Mouse (Mus musculus) urinary bladder, postnatal 10 days (tissue): Measurements from ENCODE around the gene Zc3h14.

Source experiments
- DNase-seq: peaks from one replicate; pipeline ENCODE4 v3.0.0; 2022; ENCODE audit warnings: low spot score

Zc3h14 gene

DNA sequence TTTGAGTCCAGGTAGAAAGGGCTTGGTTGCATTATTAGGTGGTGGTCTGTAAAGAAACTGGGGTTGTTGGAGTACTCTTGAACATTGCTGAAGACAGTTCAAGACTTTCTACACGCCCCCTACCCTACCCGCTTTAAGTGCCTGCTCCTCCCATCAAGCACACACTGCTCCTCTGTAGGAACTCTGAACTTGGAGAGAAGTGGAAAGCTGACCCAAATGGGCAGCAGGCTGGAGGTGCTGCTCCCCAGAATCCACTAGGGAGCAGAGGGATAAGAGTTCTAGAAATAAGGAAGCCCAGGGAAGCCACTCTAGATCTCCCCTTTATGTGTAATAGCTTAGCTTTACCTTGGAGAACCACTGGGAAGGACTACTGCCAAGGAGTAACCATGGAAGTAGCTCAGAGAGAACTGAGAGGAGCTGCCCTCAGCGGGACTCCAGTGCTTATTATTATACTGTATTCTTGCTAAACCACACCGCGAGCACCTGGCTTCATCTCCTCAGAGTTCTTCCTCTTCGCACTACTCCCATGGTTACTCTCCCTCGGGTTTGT lies 8.9 kb upstream of the Zc3h14 start:
- DNase-seq: no peak

DNA sequence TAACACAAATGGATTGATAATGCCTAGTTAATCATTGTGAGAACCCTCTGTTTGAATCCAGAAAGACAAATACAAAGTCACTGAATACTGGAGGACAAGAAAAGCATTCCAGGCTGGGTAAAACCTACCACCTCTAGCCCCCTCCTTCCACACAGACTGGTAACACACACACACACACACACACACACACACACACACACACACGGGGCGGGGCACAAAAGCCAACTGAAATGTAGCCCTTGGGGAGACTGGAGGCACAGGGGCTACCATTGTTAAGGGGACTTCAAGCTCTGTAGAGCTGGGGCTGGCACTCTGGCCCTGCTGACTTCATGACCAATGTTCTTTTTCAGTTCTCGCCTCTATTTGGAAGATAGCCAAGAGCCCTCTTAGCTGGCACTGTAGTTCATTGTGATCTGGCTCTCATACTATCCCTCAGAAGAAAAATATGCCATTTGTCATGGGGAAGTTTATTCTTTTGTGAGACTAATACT lies 5.7 kb upstream of the Zc3h14 start:
- no peak for DNase-seq

DNA sequence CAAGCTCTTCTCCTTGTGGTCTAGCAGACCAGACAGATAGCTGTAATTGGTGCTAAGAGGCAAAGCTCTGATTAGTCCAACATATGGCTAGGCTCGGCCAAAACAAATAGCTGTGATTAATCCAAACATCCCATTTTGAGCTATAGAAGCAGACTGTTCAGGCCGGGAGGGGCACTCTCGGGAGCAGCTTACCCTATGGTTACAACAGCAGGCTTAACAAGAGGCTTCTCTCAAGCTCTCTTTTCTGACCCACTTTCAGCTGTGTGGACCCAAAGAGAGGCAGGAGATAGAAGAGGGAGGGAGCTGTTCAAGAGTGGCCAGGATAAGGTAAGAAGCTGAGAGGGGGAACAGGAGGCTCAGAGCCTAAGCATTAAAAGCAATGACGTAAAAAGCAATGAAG lies 1.1 kb upstream of the Zc3h14 start:
- no peak for DNase-seq

DNA sequence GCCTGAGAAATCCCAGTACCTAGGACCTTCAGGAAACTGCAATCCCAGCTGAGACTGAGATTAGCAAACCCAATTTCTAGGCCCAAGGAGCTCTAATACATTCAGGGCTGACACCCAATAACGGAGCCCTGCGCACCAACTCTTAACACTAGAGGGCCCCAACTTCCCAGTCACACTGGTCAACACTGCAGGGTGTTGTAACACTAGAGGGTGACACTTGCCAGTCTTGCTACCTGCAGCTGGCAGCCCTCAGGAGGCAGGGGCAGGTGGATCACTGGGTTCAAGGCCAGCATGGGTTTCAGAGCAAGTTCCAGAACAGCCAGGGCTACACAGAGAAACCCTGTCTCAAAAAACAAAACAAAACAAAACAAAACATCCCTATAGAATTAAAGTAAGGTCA lies 633 bp upstream of the Zc3h14 start:
- DNase-seq: no peak

DNA sequence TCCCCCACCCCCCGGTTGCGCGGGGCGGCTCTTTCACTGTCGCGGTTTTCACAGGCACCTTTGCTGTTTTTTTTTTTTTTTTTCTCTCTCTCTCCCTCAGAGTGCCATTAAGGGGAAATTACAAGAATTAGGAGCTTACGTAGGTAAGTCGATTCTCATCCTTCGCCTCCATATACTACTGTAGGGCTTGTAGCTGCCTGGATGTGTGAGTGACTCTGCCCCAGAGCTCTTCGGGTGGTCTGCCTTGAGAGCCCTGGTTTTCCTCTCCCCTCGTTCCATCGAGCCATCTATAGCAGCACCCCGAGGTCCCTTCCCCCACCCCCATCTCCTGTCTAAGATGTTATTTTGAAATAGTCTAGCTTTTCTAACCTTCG lies 603 bp downstream of the Zc3h14 start:
- no peak for DNase-seq

DNA sequence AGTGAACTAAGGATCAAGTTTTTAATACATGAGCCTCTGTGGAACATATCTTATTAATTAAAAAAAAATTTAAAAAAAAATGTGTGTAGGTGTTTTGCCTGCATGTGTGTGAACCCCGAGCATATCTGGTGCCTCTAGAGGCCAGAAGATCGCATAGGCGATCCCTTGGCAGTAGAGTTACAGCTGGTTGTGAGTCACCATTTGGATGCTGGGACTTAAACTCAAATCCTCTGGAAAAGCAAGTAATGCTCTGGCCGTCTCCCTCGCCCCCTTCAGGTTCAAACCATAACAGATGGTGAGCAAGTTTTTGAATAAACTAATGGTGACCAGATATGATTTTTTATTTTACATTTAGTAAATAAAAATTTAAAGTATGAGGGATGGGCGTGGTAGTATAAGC lies 10.9 kb downstream of the Zc3h14 start:
- DNase-seq: no peak

DNA sequence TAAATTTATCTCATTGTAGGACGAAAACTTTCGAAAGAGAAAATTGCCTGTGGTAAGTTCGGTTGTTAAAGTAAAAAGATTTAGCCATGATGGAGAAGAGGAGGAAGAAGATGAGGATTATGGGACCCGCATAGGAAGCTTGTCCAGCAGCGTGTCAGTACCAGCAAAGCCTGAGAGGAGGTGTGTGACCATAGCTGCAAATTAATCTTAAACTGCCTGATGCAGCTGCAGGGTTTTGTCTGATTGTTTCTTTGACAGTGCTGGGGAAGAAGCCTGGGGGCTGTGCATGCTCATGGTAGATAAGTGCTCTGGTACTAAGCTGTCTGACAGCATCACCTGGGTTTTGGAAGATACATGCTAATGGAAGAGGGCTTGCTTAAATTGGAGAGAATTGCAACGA lies 12.9 kb downstream of the Zc3h14 start:
- no peak for DNase-seq

DNA sequence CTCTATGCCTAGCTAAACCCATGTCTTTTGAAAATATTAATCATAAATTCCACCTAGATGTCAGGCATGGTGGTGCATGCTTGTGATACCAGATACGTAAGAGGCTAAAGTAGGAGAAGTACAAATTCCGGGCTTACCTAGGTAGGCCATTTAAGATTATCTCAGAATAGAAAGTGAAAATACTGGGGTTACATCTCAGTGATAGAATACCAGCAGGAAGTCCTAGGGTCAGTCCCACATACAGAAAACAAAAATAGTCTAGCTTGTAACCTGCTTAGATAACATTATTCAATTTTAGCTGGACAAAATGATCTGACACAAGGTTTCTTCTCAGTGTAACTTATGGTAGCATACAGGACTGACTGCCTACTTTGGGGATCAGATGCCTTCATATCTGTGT lies 19.5 kb downstream of the Zc3h14 start:
- no peak for DNase-seq

DNA sequence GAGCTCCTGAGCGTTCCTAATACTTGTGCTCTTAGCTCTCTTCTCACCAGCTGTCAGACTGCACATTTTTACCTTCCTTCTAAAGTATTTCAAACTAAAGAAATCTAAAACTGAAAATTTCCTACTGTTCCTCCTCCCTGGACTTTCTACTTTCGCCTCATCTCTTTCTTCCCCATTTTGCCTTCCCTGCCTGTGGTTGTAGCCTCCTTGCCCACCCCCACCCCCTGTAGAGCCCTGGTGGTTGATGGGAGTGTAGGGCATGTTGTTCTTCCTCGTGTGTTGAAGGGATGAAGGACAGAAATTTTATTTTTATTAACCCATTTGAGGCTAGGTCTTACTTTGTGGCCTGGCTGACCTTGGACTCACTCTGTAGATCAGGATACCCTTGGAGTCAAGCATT lies 30.7 kb downstream of the Zc3h14 start:
- no peak for DNase-seq

DNA sequence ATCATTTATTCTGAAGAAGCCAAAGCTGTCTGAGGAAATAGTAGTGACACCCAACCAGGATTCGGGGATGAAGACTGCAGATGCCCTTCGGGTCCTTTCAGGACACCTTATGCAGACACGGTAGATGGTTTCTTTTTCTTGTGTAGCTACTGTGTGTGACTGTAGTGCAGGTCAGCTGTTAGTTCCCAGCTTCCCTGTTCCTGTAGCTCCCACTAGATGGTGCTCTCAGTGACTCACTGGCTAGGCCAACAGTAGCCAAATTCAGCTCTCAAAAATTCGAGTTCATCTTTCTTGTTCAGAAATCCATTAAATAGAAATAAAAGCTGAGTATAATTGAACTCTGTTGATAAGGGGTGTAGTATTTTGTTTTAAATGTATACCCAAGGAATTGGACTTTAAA lies 32.4 kb downstream of the Zc3h14 start:
- no peak for DNase-seq

DNA sequence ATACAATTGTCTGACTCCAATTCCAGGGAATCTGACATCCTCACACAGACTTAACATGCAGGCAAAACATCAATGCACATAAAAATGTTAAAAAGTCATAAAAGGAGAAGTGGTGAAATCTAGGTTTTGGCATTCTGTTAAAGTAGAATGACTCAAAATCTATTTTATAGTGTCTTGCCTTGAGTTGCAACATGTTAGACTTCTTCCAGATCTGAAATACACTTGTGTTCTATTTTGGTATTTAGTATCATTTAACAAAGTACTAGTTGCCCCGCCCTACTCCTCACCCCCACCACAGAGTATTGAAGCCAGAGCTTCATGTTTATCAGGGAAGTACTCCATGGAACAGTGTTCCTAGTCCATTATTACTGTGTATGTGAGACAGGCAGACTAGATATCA lies 37.5 kb downstream of the Zc3h14 start:
- no peak for DNase-seq

DNA sequence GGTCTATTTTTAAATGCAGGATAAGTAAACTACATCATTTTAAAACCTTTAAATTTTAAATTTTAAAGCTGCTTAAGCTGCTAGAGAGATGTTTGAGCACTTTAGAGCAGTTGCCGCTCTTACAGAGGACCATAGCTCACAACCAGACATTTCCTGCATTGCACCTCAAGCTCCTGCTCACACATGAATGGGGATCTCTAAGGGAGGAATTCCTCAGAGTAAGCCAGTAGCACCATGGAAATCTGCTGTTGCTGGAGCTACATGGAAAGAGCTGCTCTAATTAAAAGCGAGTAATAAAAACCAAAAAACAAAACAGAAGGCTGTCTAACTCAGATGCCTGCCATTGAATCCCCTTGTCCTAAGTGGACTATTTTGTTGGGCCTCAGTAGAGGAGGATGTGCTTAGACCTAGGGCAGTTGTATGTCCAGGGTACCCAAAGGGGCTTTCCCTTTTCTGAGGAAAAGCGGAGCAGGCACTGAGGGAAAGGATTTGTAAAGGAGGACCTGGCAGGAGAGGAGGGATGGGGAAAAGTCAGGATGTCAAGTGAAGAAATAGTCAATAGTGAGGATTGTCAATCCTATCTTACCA lies 49.1 kb downstream of the Zc3h14 start:
- DNase-seq: no peak

DNA sequence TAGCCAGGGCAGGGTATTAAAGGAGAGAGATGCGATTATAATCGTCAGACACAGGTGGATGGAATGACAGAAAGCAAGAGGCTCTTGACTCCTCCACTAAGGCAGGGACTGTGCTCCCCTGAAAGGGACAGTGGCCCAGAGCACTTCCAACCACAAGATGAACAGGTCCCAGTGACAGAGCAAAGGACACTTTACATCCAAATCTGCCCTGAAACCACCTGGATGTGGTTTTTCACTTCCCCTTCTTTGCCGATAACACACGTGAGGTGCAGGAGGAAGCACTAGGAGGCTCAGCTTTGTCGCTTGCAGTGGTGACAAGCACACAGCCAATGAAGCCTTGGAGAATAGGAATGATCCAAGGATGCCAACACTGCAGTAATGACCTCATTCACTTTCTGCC lies 53.6 kb downstream of the Zc3h14 start:
- DNase-seq: no peak

DNA sequence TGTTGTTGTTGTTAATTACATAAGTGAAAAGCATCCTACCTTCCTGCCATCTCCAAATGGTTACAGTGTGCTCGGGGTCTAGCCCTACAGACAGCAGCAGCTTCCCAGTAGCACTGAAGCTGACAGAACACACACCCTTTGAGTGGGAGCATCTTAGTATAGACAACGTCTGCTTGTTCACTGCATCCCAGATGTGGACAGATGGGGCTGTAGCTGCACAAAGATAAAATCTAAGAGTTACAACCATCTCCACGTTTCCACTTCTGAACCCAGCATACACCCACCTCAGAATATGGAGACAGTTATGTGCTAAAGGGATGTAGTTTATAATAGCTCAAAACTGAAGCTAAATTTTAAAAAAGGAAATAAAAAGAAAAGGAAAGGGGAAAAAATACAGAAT lies 55.5 kb downstream of the Zc3h14 start:
- no peak for DNase-seq

DNA sequence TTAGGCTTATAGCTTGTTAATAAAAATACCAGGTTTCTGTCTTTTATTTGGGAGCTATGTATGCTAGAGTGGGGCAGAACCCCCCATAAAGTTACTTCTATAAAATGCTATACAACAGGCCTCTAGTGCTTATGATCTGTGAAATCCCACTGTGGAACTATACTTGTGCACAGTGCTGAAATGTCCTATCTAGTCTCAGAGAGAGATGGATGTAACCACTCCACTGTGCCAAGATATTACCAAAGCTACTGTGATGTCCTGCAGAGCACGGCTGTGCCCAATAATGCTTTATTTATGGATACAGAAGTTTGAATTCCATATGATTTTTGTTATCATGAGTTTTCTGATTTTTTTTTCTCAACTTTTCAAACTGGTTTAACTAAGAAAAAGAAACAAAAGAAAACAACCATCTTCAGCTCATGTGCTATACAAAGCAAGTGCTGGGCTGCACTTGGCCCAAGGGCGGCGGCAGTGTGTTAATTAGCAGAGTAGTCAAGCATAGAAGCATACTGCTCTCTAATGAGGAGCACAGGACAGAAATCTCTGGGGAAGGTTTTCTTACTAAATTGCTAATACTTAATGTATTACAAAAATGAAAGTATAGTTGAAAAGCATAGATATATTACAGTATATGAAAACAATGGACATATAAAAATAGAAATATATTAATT lies 57.4 kb downstream of the Zc3h14 start:
- DNase-seq: no peak

DNA sequence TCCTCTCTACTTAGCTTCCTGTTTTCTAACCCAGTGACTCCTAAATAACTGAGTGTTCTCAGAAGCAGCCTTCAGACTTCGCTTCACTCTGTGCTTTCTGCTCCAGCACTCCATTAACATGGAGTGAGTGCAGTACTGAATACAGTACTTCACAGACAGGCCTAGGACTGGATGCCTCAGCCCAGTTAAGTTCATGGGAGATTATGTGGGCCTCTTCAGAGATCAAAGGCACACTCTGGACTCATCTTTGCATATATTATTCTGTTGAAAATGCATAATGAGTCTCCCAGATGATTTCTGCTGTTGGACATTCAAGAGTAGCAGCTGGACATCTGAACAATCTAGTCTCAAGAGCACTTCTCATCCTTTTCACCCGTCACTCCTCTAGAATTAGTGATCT lies 74.0 kb downstream of the Zc3h14 start:
- no peak for DNase-seq

DNA sequence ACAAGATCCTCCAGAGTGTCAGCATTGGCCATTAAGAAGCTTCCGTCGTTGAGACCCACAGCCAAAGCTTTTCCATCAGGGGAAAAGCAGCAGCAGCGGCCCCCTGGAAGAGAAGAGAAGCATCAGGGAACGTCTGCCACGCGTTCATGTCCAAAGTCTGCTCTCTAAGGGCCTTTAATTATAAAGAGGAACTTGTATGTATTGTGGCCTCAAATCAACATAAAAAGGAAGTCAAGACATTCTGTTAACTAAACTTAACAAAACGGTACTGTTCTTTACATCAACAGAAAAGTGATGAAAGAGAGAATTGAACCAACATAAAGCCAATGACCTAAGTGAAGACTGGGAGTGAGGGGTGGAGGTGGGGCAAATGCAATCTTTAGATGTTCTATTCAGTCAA lies 84.4 kb downstream of the Zc3h14 start:
- no peak for DNase-seq

DNA sequence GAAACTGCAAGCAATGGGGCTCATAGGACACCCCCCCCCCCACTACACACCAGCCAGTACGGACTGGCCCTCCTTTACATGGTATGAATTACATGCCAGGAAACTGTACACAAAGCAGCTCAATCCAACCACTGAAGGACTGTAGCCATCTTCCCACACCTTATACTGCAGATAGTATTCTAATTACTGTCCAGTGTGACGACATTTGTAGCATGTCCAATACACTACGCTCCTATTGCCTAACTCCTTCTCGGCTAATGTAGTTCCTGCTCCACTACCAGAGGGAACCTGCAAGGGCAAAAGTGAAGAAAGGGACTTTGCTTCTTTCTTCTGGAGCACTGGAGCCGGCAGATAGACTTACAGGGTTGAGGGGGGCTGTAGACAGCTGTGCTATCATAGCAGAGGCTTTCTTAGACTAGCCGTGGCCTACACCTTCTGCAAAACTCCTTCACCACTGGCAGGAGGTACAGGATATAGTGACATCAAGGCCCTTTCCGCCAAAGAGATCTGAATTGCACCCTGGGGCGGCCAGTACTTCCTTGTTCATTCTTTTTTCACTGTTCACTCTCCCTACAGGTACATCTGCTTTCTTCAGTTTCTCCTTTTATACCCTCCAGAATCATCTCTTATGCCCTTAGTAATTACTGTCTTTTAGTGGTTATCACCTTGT lies 86.3 kb downstream of the Zc3h14 start:
- no peak for DNase-seq

DNA sequence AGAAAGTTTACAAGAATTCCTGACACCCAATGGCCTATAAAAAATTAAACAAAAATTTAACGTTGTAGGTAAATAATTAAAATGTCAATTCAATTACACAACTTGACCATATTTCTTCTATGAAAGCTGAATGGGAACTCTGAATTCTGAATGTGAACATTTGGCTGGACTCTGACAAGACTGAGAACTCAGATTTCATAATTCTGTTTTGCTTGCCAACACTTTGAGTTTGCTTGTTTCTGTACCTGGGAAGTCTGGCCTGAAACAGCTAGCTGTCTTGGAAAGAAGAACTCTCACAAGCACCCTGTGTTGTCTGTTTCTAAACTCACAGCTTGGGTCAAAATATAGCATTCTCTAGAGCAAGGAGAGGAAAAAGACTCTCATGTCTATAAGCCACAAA lies 87.1 kb downstream of the Zc3h14 start:
- DNase-seq: no peak

DNA sequence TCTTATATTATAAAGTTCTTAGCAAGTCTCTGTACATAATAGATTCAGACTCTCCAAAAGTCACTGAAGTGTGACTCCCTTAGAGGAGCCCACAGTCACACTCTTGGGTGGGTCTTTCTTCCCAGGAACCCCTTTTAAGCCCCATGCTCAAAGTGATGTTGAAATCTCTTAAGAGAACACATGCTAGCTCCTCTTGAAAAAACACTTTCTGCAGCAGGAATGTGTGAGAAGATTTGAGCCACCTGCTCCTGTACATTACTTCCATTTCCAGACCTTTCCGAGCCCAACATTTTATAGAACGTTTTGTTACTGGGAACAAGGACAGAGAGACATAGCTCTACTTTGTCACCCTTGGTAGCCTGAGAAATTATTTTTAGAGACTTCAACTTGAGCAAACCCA lies 88.1 kb downstream of the Zc3h14 start:
- no peak for DNase-seq

DNA sequence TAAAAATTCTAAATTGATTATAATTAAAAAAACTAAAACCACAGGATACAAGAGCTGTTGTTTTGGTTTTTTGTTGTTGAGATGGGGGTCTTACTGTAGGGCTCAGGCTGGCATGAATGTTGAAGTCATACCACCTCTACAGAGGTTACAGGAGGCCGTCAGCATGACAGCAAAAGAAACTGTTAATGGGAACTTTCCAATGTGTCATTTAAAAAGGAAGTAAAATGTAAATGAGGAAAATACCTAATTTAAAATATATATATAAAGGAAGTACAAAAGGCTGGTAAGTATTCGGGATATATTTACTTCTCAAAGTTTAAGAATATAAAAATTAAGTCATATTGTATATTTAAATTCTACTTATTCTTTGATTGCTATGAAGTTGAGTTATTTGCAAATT lies 88.7 kb downstream of the Zc3h14 start:
- no peak for DNase-seq
